Mouse (Mus musculus): ENCODE data around the gene Tescl.

DNA sequence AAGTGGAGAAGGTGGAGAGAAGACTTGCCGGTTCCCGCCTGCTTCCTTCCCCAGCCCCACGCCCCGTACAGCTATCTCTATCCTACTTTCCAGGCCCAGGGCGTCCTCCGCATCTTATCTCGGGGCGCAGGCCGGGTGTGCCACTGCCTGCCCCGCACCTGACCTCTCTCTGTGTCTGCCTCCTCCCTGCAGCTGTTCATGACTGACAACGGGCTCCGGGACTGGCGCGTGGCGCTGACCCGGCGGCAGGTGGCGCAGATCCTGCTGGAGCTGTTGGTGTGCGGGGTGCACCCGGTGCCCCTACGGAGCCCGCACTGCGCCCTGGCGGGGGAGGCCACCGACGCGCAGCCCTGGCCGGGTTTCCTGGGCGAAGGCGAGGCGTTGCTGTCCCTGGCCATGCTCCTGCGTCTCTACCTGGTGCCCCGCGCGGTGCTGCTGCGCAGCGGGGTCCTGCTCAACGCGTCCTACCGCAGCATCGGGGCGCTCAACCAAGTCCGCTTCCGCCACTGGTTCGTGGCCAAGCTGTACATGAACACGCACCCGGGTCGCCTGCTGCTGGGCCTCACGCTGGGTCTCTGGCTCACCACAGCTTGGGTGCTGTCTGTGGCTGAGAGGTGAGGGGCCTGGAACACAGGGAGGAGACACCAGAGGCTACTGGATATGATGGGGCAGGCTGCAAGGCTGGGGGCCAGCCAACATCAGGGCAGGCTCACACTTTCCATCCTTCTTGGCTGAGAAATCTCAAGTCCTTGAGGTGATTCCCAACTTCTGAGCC, 43.5 kb upstream of the Tescl start:
- TF ChIP-seq CTCF (conservative IDR thresholded peaks at IDR 0.05; ENCODE audit: insufficient read depth, insufficient read length, low read depth, low read length): no peak
- TF ChIP-seq POLR2A (IDR thresholded peaks at IDR 0.05; ENCODE audit: low read depth, low read length): no peak
